Mouse (Mus musculus): ENCODE measurements around the gene Map4k4. TPM values are rescaled to one million over a fixed set of nuclear protein-coding genes. Genes with fewer than 3 reads are reported as not detected.

Gene Map4k4
- total and polyA plus RNA-seq, 3 experiments = 0.04 to 0.21 TPM; not detected in 1

DNA sequence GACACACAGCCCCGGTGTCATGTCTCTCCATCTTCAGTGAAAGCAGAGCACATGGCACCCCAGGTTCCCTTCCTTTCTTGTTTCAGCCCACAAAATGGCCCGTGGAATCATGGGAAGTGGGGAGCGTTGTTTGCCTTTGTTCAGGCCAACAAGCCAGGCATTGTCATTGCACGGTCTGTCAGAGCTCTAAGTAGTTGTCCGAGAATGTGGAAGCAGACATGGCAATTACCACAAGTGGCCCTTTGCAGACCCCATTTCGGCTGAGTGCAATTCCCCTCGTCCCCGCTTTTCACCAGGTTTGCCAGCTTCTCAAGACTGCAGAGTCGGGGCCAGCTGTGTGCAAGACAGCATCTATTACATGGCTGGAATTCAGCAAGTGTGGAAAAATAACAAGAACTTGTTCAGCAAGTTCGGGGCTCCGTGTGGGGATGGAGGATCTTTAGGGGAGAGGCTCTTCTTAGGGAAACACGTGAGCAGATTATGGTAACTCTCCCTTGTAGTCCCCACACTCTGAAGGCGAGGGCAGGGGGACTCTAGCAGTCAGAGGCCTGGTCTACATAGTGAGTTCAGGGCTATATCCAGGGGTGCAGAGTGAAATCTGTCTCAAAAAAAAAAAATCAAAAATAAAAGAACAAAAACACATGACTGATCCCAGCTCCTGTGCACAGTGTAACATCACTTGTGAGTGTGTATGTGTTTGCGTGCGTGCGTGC is 15.8 kb upstream of the Map4k4 start:
- H3K9ac ChIP-seq (ENCODE audit: control insufficient read depth, low read depth, low read length, poor library complexity, severe bottlenecking) = no peak overlapping the region
- H3K36me3 ChIP-seq (ENCODE audit: control insufficient read depth in 1 of 2, insufficient read depth in 2 of 2, low read length in 2 of 2) = no peaks in the 10 kb centered on the region
- no peak overlapping the region for H3K27ac ChIP-seq (ENCODE audit: control insufficient read depth, low read depth, low read length)
- no peak overlapping the region for H3K4me3 ChIP-seq (ENCODE audit: control insufficient read depth in 1 of 2, insufficient read depth in 1 of 2, low read depth in 2 of 2, low read length in 2 of 2)
- H3K27me3 ChIP-seq (ENCODE audit: control insufficient read depth in 1 of 2, insufficient read depth in 2 of 2, low read length in 2 of 2) = no peaks in the 10 kb centered on the region
- no peaks in the 10 kb centered on the region for H3K9me3 ChIP-seq (replicated peaks; ENCODE audit: insufficient read depth, low read length)
- no peaks in the 10 kb centered on the region for H3K79me2 ChIP-seq (ENCODE audit: control insufficient read depth, insufficient read depth, low read length, poor library complexity)
- no peaks in the 10 kb centered on the region for H3K4me1 ChIP-seq (ENCODE audit: control insufficient read depth in 1 of 2, insufficient read depth in 2 of 2, low read length in 2 of 2)
- DNase-seq (ENCODE audit: low read depth, low spot score) = no peak
- TF ChIP-seq ZC3H11A (IDR thresholded peaks at IDR 0.05; ENCODE audit: low read depth, low read length) (no peak), RAD21 (IDR thresholded peaks at IDR 0.05; ENCODE audit: low read depth, low read length) (no peak), HCFC1 (IDR thresholded peaks at IDR 0.05; ENCODE audit: low read depth, low read length) (no peak), POLR2AphosphoS2 (IDR thresholded peaks at IDR 0.05; ENCODE audit: low read length) (no peak), MEF2A (IDR thresholded peaks at IDR 0.05; ENCODE audit: extremely low read depth, insufficient replicate concordance, low read depth, low read length, poor library complexity, severe bottlenecking) (no peak), JUND (IDR thresholded peaks at IDR 0.05; ENCODE audit: low read depth, low read length) (no peak), E2F4 (IDR thresholded peaks at IDR 0.05; ENCODE audit: borderline replicate concordance, low read depth, low read length) (no peak), ZMIZ1 (IDR thresholded peaks at IDR 0.05; ENCODE audit: low read depth, low read length) (no peak), MAFK (IDR thresholded peaks at IDR 0.05; ENCODE audit: borderline replicate concordance, low read depth, low read length) (no peak), USF1 (IDR thresholded peaks at IDR 0.05; ENCODE audit: low read depth, low read length) (no peak), MXI1 (IDR thresholded peaks at IDR 0.05; ENCODE audit: low read depth, low read length) (no peak), SMC3 (IDR thresholded peaks at IDR 0.05; ENCODE audit: low read depth, low read length) (no peak), USF2 (IDR thresholded peaks at IDR 0.05; ENCODE audit: borderline replicate concordance in 1 of 2, insufficient read depth in 1 of 2, low read depth in 1 of 2, low read length in 2 of 2) (no peak)

DNA sequence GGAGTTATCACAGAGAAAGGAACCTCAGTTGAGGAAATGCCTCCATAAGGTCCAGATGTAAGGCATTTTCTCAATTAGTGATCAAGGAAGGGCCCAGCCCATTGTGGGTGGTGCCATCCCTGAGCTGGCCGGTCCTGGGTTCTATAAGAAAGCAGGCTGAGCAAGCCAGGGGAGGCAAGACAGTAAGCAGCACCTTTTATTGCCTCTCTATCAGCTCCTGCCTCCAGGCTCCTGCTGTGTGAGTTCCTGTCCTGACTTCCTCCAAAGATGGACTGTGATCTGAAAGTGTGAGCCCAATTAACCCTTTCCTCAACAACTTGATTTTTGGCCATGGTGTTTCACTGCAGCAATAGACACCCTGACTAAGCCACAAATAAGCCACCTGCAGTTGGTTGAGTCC is 12.7 kb upstream of the Map4k4 start:
- H3K79me2 ChIP-seq (ENCODE audit: control insufficient read depth, insufficient read depth, low read length, poor library complexity) = no peaks in the 10 kb centered on the region
- H3K27me3 ChIP-seq (ENCODE audit: control insufficient read depth in 1 of 2, insufficient read depth in 2 of 2, low read length in 2 of 2) = no peaks in the 10 kb centered on the region
- H3K27ac ChIP-seq (ENCODE audit: control insufficient read depth, low read depth, low read length) = no peak overlapping the region
- TF ChIP-seq KAT2A (conservative IDR thresholded peaks at IDR 0.05; ENCODE audit: low read depth, low read length) (no peak), CTCF (IDR thresholded peaks at IDR 0.05 in 2 of 3, conservative IDR thresholded peaks at IDR 0.05 in 1 of 3; ENCODE audit: control insufficient read depth in 1 of 3, insufficient read depth in 1 of 3, low read depth in 2 of 3, low read length in 3 of 3, poor library complexity in 1 of 3, severe bottlenecking in 1 of 3) (no peak), NRF1 (IDR thresholded peaks at IDR 0.05; ENCODE audit: insufficient read depth, low read depth, low read length, poor library complexity, severe bottlenecking) (no peak), USF2 (IDR thresholded peaks at IDR 0.05; ENCODE audit: borderline replicate concordance in 1 of 2, insufficient read depth in 1 of 2, low read depth in 1 of 2, low read length in 2 of 2) (no peak), ZC3H11A (IDR thresholded peaks at IDR 0.05; ENCODE audit: low read depth, low read length) (no peak), SMC3 (IDR thresholded peaks at IDR 0.05; ENCODE audit: low read depth, low read length) (no peak), CHD2 (IDR thresholded peaks at IDR 0.05; ENCODE audit: low read length) (no peak), GATA1 (IDR thresholded peaks at IDR 0.05; ENCODE audit: low read depth, low read length) (no peak), MYC (IDR thresholded peaks at IDR 0.05; ENCODE audit: low read depth, low read length) (no peak), POLR2A (IDR thresholded peaks at IDR 0.05; ENCODE audit: control insufficient read depth in 1 of 2, insufficient read depth in 1 of 2, low read depth in 1 of 2, low read length in 2 of 2, poor library complexity in 1 of 2) (no peak), ZKSCAN1 (IDR thresholded peaks at IDR 0.05; ENCODE audit: low read depth, low read length) (no peak), TBP (IDR thresholded peaks at IDR 0.05; ENCODE audit: low read depth, low read length) (no peak), MYB (IDR thresholded peaks at IDR 0.05; ENCODE audit: low read depth, low read length) (no peak), MAZ (IDR thresholded peaks at IDR 0.05; ENCODE audit: low read depth, low read length) (no peak), POLR2AphosphoS2 (IDR thresholded peaks at IDR 0.05; ENCODE audit: low read length) (no peak), MAX (IDR thresholded peaks at IDR 0.05; ENCODE audit: low read length) (no peak)
- no peak for DNase-seq (ENCODE audit: low read depth, low spot score)
- no peaks in the 10 kb centered on the region for H3K9me3 ChIP-seq (replicated peaks; ENCODE audit: insufficient read depth, low read length)
- H3K4me1 ChIP-seq (ENCODE audit: control insufficient read depth in 1 of 2, insufficient read depth in 2 of 2, low read length in 2 of 2) = no peaks in the 10 kb centered on the region
- H3K36me3 ChIP-seq (ENCODE audit: control insufficient read depth in 1 of 2, insufficient read depth in 2 of 2, low read length in 2 of 2) = no peaks in the 10 kb centered on the region
- H3K9ac ChIP-seq (ENCODE audit: control insufficient read depth, low read depth, low read length, poor library complexity, severe bottlenecking) = no peak overlapping the region
- no peak overlapping the region for H3K4me3 ChIP-seq (ENCODE audit: control insufficient read depth in 1 of 2, insufficient read depth in 1 of 2, low read depth in 2 of 2, low read length in 2 of 2)

Data from MEL (cell line).